Mouse (Mus musculus) bone marrow macrophage, adult 2 months (primary cell): Measurements from ENCODE around the gene Dleu7.

Experiments used
- CTCF ChIP-seq: IDR thresholded peaks from 2 replicates; pipeline ENCODE4 v1.5.1; 2012; ENCODE audit warnings: low read depth, mild to moderate bottlenecking, low read length, moderate library complexity
- POLR2A ChIP-seq: IDR thresholded peaks from 2 replicates; pipeline ENCODE4 v1.6.1; 2012; ENCODE audit warnings: mild to moderate bottlenecking, low read depth, low read length, borderline replicate concordance

DNA sequence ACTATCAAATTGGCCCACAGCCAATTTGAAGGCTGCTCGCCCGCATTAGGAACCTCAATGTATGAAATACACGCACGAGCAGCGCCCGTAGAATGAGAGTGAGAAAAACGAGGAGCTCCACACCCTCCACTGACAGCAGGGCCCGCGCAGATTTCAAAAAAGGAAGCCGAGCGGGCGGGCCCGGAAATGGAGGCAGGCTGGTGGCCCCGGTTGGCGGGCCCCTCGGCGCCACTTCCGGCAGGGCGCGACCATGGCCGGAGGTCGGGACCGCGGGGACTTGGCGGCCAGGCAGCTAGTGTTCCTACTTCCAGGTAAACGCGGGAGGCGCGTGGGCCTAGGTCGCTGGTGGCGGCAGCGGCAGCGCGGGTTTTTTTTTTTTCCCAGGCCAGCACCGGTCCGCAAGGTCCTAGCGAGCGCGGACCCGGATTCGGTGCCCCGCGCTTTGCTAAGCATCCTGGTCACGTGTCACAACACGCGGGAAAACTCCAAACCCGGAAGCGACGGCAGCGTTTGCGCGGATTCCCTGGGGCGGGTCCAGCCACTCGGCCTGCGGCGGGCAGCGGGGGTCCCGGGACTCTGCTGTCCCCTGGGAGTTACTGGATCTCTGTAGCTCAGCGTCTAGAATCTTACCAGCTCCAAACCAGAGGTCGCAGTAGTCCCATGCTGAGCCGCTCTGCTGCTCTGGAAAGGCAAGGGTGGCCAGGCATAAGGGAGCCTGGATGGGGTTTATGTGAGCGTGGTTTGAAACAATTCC is 39.2 kb upstream of the Dleu7 start:
- TF ChIP-seq CTCF = no peak
- 0 out of 2 replicates have a peak, but pooled peaks have one; percentile 34 for TF ChIP-seq POLR2A
